8 mouse cellular contexts compared by ENCODE assay signal in genomic region chr7:109170441-109170820, GRCm38 (mm10). TPM values are rescaled to one million over a fixed set of nuclear protein-coding genes. Genes with fewer than 3 reads are reported as not detected.
A peak's percentile ranks its signal among the peaks of the same experiment; 100 is the strongest.
DNase-seq lines count a peak whose midpoint lies in the region; ATAC-seq lines count a peak whose summit lies in the region.

No protein-coding gene starts in this region.

- ATAC-seq in hindbrain, embryonic 11.5 days (ENCODE audit: low FRiP score), result peak; percentile 59
- peak; percentile 24; the same call in 1 of the 2 replicates for ATAC-seq in lung, embryonic 16.5 days (ENCODE audit: low read depth)

- H3K27ac ChIP-seq in hindbrain, embryonic 11.5 days (ENCODE audit: low read depth, low read length), result peak overlapping the region; percentile 78
- H3K27ac ChIP-seq in lung, embryonic 16.5 days (ENCODE audit: low read length), result no peak overlapping the region

- H3K4me3 ChIP-seq in hindbrain, embryonic 11.5 days (ENCODE audit: low read depth, low read length), result peak overlapping the region; percentile 47
- H3K4me3 ChIP-seq in lung, embryonic 16.5 days (ENCODE audit: low read length), result peak overlapping the region; percentile 49

- peak overlapping the region; percentile 72; the same call in 1 of the 2 replicates for H3K9ac ChIP-seq in hindbrain, embryonic 11.5 days (ENCODE audit: low read depth, low read length)
- no peak overlapping the region for H3K9ac ChIP-seq in lung, embryonic 16.5 days (ENCODE audit: low read length)

- no peaks in the 10 kb centered on the region for H3K9me3 ChIP-seq in hindbrain, embryonic 11.5 days (ENCODE audit: control insufficient read depth, low read length)
- no peaks in the 10 kb centered on the region for H3K9me3 ChIP-seq in lung, embryonic 16.5 days (ENCODE audit: control insufficient read depth, low read length)

- H3K4me2 ChIP-seq in hindbrain, embryonic 11.5 days (replicated peaks; ENCODE audit: low read depth, low read length), result peak overlapping the region; percentile 82
- H3K4me2 ChIP-seq in lung, embryonic 16.5 days (ENCODE audit: low read depth, low read length), result peak overlapping the region; percentile 81

- under 1% methylated on average over 17 of the region's 17 CpGs for WGBS in hindbrain, embryonic 11.5 days
- WGBS in lung, embryonic 16.5 days, result under 1% methylated on average over 17 of the region's 17 CpGs

- no peaks in the 10 kb centered on the region for H3K36me3 ChIP-seq in hindbrain, embryonic 11.5 days (ENCODE audit: control insufficient read depth, insufficient read depth, low read length)
- no peaks in the 10 kb centered on the region for H3K36me3 ChIP-seq in lung, embryonic 16.5 days (ENCODE audit: control insufficient read depth, insufficient read depth, low read length)

- peaks cover 5% of the 10 kb centered on the region for H3K4me1 ChIP-seq in hindbrain, embryonic 11.5 days (replicated peaks; ENCODE audit: control insufficient read depth, insufficient read depth, low read length)
- H3K4me1 ChIP-seq in lung, embryonic 16.5 days (replicated peaks; ENCODE audit: control insufficient read depth, insufficient read depth, low read length), result peaks cover 11% of the 10 kb centered on the region; the same call in 1 of the 2 replicates

- H3K27me3 ChIP-seq in hindbrain, embryonic 11.5 days (ENCODE audit: control insufficient read depth, insufficient read depth, low read length), result peaks cover 15% of the 10 kb centered on the region; the same call in 1 of the 2 replicates
- peaks cover 23% of the 10 kb centered on the region for H3K27me3 ChIP-seq in lung, embryonic 16.5 days (ENCODE audit: control insufficient read depth, insufficient read depth, low read depth, low read length)

- DNase-seq in NIH3T3 (ENCODE audit: low read depth), result peak; percentile 30
- peak; percentile 98 to 99 for DNase-seq in cerebellum, postnatal 10 days
- DNase-seq in frontal cortex, postnatal 10 days (ENCODE audit: low spot score in 2 of 2), result peak; percentile 70 to 85
- DNase-seq in hindbrain, embryonic 11.5 days (ENCODE audit: low spot score), result peak; percentile 95
- DNase-seq in layer of hippocampus, postnatal 10 days (ENCODE audit: low spot score in 2 of 2), result peak; percentile 92 to 94
- peak; percentile 74 for DNase-seq in retina, adult 2 months (ENCODE audit: low read depth, low spot score)
- peak; percentile 47 to 55 for DNase-seq in thymus, postnatal 36 days

RNA-seq across cellular contexts. Expression of gene Lmo1, which starts 4.6 kb away (rescaled TPM):
- polyA plus RNA-seq in hindbrain, embryonic 11.5 days (2014; fragmentation: Nextera tagmentation; extraction: Ambion mirVana), result 32.6 and 41.0 TPM in 2 replicates
- total RNA-seq in layer of hippocampus, postnatal 10 days (2021), result 10 to 100 TPM; 74.5 to 79.0 TPM
- polyA plus RNA-seq in lung, embryonic 16.5 days (2015; fragmentation: Nextera tagmentation; extraction: Ambion mirVana), result 11.8 and 13.3 TPM in 2 replicates

Comparison
In these comparisons a context has a peak if more than half of its experiments do, and no peak if none do; other contexts are left out.
1. DNase-seq: peak in every context shown above with its lines; median percentile 98 in cerebellum, postnatal 10 days; 95 in hindbrain, embryonic 11.5 days; 93 in layer of hippocampus, postnatal 10 days; 78 in frontal cortex, postnatal 10 days; 74 in retina, adult 2 months; 51 in thymus, postnatal 36 days; 30 in NIH3T3.